Mouse (Mus musculus) bone marrow macrophage, adult 2 months (primary cell): ENCODE measurements around the gene Nlrp4e. TPM values are rescaled to one million over a fixed set of nuclear protein-coding genes. Genes with fewer than 3 reads are reported as not detected.
"Not testable (repeated sequence)": the region's sequence is repeated elsewhere in the genome, so short reads cannot be mapped to it uniquely, and the experiment has no call there.

Experiments
- H3K27ac ChIP-seq: 2 replicates; pipeline ENCODE4 v1.5.1; 2012; ENCODE audit warnings: low read depth, low read length; ENCODE audit not compliant: insufficient read depth
- H3K4me1 ChIP-seq: 2 replicates; pipeline ENCODE4 v1.6.1; 2012; ENCODE audit warnings: low read length; ENCODE audit not compliant: control insufficient read depth, insufficient read depth
- H3K4me3 ChIP-seq: 2 replicates; pipeline ENCODE4 v1.5.1; 2012; ENCODE audit warnings: mild to moderate bottlenecking, low read length, moderate library complexity; ENCODE audit not compliant: insufficient read depth
- CTCF ChIP-seq: IDR thresholded peaks from 2 replicates; pipeline ENCODE4 v1.5.1; 2012; ENCODE audit warnings: low read depth, mild to moderate bottlenecking, low read length, moderate library complexity
- POLR2A ChIP-seq: IDR thresholded peaks from 2 replicates; pipeline ENCODE4 v1.6.1; 2012; ENCODE audit warnings: mild to moderate bottlenecking, low read depth, low read length, borderline replicate concordance
- polyA plus RNA-seq: library from polyadenylated mRNA; stranded (reverse); fragments of >200 nt; gene quantifications from 2 replicates; pipeline ENCODE4 v1.2.4, GENCODE M21; 2012; ENCODE audit not compliant: missing spikeins, insufficient read depth, insufficient read length

The Nlrp4e gene
- not detected in 2 replicates for polyA plus RNA-seq

DNA sequence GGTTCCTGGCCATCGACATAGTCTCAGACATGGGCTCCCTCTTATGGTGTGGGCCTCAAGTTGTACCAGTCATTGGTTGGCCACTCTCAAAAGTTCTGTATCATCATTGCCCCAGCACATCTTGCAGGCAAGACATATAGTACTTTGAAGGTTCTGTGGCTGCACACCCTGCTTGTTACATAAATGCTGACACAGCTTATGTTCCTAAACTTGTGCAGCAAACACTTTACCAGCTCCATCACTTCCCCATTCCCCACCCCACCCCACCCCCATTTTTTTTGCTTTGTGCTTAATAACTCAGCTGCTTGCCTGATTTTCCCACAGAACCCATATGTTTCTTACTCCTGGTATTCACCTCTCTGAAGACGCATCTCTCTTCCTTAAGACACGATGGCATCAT, at the start of gene Nlrp4e:
Nlrp4e (plus strand) TSS at position 301 of the 400 bp plus-strand sequence.
- not testable (repeated sequence) for H3K27ac ChIP-seq, H3K4me1 ChIP-seq, H3K4me3 ChIP-seq

DNA sequence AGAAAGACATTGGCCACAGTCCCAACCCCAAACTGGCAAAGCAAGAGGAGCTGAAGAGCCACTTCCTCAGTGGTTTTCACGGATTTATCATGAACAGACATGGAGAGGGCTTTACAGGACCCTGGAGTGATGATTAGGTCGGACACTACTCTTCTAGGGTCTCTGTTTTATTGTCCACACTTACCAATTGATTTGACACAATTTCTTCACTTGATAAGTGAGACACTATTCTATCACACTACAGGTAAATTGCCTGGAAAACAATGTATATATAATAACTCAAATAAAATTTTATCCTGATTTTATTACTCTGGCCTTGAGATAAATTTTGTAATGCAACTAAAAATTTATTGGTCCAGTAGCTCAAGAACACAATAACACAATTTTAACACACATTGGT, 49.4 kb upstream of the Nlrp4e start, which contains the start of gene Vmn1r166:
Vmn1r166 (minus strand) TSS at position 101 of the 400 bp plus-strand sequence.
- not testable (repeated sequence) for H3K4me3 ChIP-seq, H3K27ac ChIP-seq, H3K4me1 ChIP-seq

DNA sequence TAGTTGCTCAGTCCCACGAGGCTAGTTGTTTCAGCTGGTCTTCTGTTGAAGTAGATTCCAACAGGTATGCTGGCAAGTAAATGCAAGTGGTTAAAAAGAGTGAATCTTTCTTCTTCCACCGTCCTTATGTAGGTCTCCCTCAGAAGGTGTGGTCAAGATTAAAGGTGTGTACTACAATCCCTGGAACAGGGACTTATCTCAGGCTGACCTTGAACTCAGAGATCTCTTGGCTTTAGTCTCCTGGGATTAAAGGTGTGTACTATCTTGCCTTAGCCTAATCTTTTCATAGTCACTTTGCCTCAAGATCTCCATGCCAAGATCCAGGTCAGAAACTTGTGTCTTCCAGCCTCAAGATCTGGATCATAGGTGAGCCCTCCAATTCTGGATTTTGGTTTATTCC, 22.2 kb upstream of the Nlrp4e start, which contains the start of gene Gm6902:
Gm6902 (minus strand) TSS at position 101 of the 400 bp plus-strand sequence.
- not testable (repeated sequence) for H3K27ac ChIP-seq, H3K4me3 ChIP-seq, H3K4me1 ChIP-seq

DNA sequence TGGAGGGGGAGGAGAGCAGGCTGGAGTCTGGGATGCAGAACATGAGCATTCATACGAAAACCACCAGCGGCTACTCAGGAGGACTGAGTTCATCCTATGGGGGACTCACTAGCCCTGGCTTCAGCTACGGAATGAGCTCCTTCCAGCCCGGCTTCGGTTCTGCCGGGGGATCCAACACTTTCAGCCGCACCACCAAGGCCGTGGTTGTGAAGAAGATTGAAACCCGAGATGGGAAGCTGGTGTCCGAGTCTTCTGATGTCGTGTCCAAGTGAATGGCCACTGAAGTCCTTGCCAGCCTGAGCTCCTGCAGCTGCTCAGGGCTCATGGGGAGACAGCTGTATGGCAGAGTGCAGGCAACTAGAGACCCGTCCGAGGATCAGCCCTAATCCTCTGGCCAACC, 57.3 kb downstream of the Nlrp4e start:
- H3K4me3 ChIP-seq, H3K27ac ChIP-seq, H3K4me1 ChIP-seq: not testable (repeated sequence)

DNA sequence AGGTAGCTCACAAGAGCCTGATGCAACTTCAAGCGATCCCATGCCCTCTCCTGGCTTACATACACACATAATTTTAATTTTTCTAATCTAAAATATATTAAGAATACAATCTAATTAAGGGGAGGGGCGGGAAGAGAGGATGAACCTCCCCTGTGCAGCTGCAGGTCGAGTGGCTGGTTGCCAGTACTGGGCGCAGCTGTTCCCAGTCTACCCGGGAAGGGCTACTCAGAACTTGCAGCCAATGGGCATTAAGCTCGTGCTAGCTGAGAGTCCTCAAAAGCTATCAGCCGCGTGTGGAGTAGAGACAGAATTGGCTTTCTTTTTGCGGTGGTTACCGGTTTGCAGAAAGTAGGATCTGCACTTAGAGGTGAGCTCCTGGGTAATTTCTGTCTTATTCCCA, 84.6 kb downstream of the Nlrp4e start, which contains the start of gene Nlrp5:
Nlrp5 (plus strand) TSS at position 301 of the 400 bp plus-strand sequence.
- Histone ChIP-seq H3K4me3 (no peak within 1 kb of the TSS), H3K4me1 (no peaks in the 10 kb centered on the region), H3K27ac (no peak within 1 kb of the TSS)
- TF ChIP-seq CTCF, result no peak
- TF ChIP-seq POLR2A, result no peak

Other genes with a start within 250 kb of the Nlrp4e start
- gene Vmn1r163, start 245.7 kb upstream of the Nlrp4e start, polyA plus RNA-seq, result not detected in 2 replicates
- not detected in 2 replicates for gene Gm8720, start 233.7 kb upstream of the Nlrp4e start, polyA plus RNA-seq
- gene Gm10662, start 156.7 kb upstream of the Nlrp4e start, polyA plus RNA-seq, result not detected in 2 replicates
- not detected in 2 replicates for gene Vmn1r165, start 83.9 kb upstream of the Nlrp4e start, polyA plus RNA-seq
- gene Vmn1r166, start 49.5 kb upstream of the Nlrp4e start, polyA plus RNA-seq, result not detected in 2 replicates
- not detected in 2 replicates for gene Gm6902, start 22.3 kb upstream of the Nlrp4e start, polyA plus RNA-seq
- not detected in 2 replicates for gene Nlrp5, start 84.7 kb downstream of the Nlrp4e start, polyA plus RNA-seq
- not detected in 2 replicates for gene Vmn1r167, start 206.0 kb downstream of the Nlrp4e start, polyA plus RNA-seq
- gene Vmn1r168, start 238.5 kb downstream of the Nlrp4e start, polyA plus RNA-seq, result not detected in 2 replicates